In the genomic region with DNA sequence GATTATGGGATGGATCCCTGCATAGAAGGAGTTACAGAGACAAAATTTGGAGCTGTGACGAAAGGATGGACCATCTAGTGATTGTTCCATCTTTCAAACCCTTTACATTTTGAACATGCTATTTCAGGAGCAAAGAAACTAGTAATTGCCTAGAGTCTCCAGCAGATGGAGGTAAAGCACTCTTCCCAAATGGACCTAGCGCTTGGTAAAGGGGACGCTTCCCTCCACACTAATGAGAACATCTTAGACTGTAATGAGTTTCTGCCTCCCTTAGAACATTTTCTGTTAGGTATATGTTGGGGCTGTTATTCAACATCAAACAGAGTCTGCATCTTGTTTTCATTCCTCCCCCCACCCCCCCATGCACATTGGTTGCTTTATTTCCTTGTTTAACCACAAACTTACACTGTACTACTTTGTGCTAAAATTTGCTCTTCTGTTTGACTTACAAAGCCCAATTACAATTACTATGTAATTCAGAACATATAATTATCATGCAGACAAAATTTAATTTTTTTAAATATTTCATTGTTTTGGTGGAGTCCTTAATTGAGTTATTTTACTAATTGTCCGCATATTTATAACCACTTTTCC, we compare ENCODE assay signal across 8 mouse cellular contexts.
DNase-seq lines count a peak whose midpoint lies in the region; ATAC-seq lines count a peak whose summit lies in the region.

No protein-coding gene starts in this region.

- no peaks in the 10 kb centered on the region for H3K27me3 ChIP-seq in intestine, embryonic 16.5 days (replicated peaks; ENCODE audit: control insufficient read depth, insufficient read depth, low read length)

- H3K4me3 ChIP-seq in intestine, embryonic 16.5 days (ENCODE audit: low read length): no peak overlapping the region

- intact Hi-C loops in left cerebral cortex, postnatal 36 days (cut with DNase I): loop anchor here (2.0 to 5.0 kb wide), 2 partner anchors 226 to 279 kb away; no protein-coding TSS in a partner anchor

- no peak overlapping the region for H3K4me2 ChIP-seq in intestine, embryonic 16.5 days (ENCODE audit: low read depth, low read length)

- DNase-seq in left cerebral cortex, adult 11 months (ENCODE audit: low spot score): peak; percentile 9
- DNase-seq in left cerebral cortex, postnatal 36 days (ENCODE audit: low spot score in 2 of 2): no peak
- DNase-seq in Muller cell, postnatal 12 days (ENCODE audit: inconsistent ontology term): peak; percentile 25
- peak; percentile 75 for DNase-seq in embryo, embryonic 10.5 days (ENCODE audit: low spot score)
- DNase-seq in mesoderm, embryonic 11.5 days (ENCODE audit: low read depth, low spot score): peak; percentile 60
- no peak for DNase-seq in thymus, adult 18-20 months

- WGBS in intestine, embryonic 16.5 days: 40% methylated on average over 4 of the region's 4 CpGs

- H3K9me3 ChIP-seq in intestine, embryonic 16.5 days (ENCODE audit: control insufficient read depth, low read length): no peaks in the 10 kb centered on the region

- H3K4me1 ChIP-seq in intestine, embryonic 16.5 days (ENCODE audit: control insufficient read depth, insufficient read depth, low read length): no peaks in the 10 kb centered on the region; the same call in 1 of the 2 replicates

- no peak overlapping the region for H3K9ac ChIP-seq in intestine, embryonic 16.5 days (ENCODE audit: low read depth, low read length)

- no peaks in the 10 kb centered on the region for H3K36me3 ChIP-seq in intestine, embryonic 16.5 days (ENCODE audit: control insufficient read depth, insufficient read depth, low read length)

- peak; percentile 71; the same call in 1 of the 2 replicates for ATAC-seq in intestine, embryonic 16.5 days
- no peak for ATAC-seq in activated CD4-positive, CD25-positive, alpha-beta regulatory T cell, adult 4 months

- H3K27ac ChIP-seq in intestine, embryonic 16.5 days (ENCODE audit: low read length): no peak overlapping the region

Comparison
In these comparisons a context has a peak if more than half of its experiments do, and no peak if none do; other contexts are left out.
1. DNase-seq: peak in left cerebral cortex, adult 11 months (single experiment), Muller cell, postnatal 12 days (single experiment), embryo, embryonic 10.5 days (single experiment) and mesoderm, embryonic 11.5 days (single experiment); none in left cerebral cortex, postnatal 36 days (0 of 2) and thymus, adult 18-20 months (0 of 2).